Mouse (Mus musculus) C2C12 (cell line): ENCODE measurements at regions not wholly inside any gene's neighbourhood (a gene's known extent, or its start where the extent isn't known, plus 50 kb on each side); places are given as distances from the start of the nearest gene placed in this dataset.

Source experiments
- CTCF ChIP-seq: IDR thresholded peaks from one replicate; pipeline ENCODE4 v1.5.1; 2011; ENCODE audit not compliant: control insufficient read depth, insufficient read depth, insufficient read length
- FOSL1 ChIP-seq: IDR thresholded peaks from one replicate; pipeline ENCODE4 v1.8.0; 2011; ENCODE audit warnings: mild to moderate bottlenecking, low read length; ENCODE audit not compliant: poor library complexity, insufficient read depth, severe bottlenecking
- MAX ChIP-seq: IDR thresholded peaks from one replicate; pipeline ENCODE4 v1.6.1; 2011; ENCODE audit warnings: mild to moderate bottlenecking, control low read depth

GRCm38 (mm10) chr14:25239335-25239960 lies 219.5 kb upstream of the Zmiz1 start:
- no peak for TF ChIP-seq MAX
- TF ChIP-seq FOSL1 = no peak
- no peak for TF ChIP-seq CTCF
